Mouse (Mus musculus): ENCODE data around the gene Ubash3a. TPM values are rescaled to one million over a fixed set of nuclear protein-coding genes. Genes with fewer than 3 reads are reported as not detected.

Ubash3a gene
- total RNA-seq, 1 experiment, result 6.7 TPM

DNA sequence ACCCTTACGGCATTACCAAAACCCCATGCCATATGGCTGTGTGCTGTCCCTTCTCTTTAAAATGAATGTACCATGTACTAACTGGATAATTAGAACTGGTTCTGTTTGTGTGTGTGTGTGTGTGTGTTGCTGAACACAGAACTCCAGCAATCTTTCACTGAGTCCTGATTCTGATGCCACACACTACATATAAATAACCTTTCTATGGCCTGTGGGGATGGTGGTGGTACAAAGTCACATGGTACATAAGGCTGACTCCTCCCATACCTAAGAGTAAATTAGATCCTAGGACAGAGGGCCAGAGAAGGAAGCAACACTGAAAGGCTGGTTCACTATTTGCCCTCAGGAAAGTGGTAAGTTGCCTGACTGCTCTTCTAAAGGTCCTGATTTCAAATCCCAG lies 78.8 kb downstream of the Ubash3a start, which contains the start of gene Slc37a1:
TSS of gene Slc37a1 (plus strand) at position 301 of the 400 bp plus-strand sequence.
- Histone ChIP-seq H3K9me3 (ENCODE audit: control insufficient read depth, insufficient read depth, low read depth, low read length) (no peaks in the 10 kb centered on the region), H3K4me1 (ENCODE audit: control insufficient read depth in 2 of 2, insufficient read depth in 2 of 2, low read length in 2 of 2, poor library complexity in 1 of 2) (peaks cover 0 to 33% of the 10 kb centered on the region in 2 experiments; a peak in 2 of 4 replicates), H3K9ac (ENCODE audit: insufficient read depth, low read depth, low read length, poor library complexity, severe bottlenecking) (peak within 1 kb of the TSS; percentile 86), H3K4me3 (ENCODE audit: insufficient read depth in 1 of 2, low read depth in 1 of 2, low read length in 2 of 2, poor library complexity in 1 of 2, severe bottlenecking in 1 of 2) (peak within 1 kb of the TSS; percentile 80 to 97), H3K27ac (ENCODE audit: insufficient read depth, low read depth, low read length, poor library complexity, severe bottlenecking) (no peak within 1 kb of the TSS; the same call in 1 of the 2 replicates), H3K36me3 (ENCODE audit: control insufficient read depth, insufficient read depth, low read length, poor library complexity, severe bottlenecking) (no peaks in the 10 kb centered on the region)
- no peak for DNase-seq (ENCODE audit: low read depth, low spot score)
- in situ Hi-C loops (cut with MboI; ENCODE audit: low sequenced_read_pairs in 2 of 2, unreplicated experiment in 2 of 2), result no loop called here
- TF ChIP-seq CHD2 (IDR thresholded peaks at IDR 0.05; ENCODE audit: low read depth, low read length), result no peak
- TF ChIP-seq HCFC1 (IDR thresholded peaks at IDR 0.05; ENCODE audit: borderline replicate concordance, insufficient read depth, low read length), result no peak
- no peak for TF ChIP-seq ZNF384 (IDR thresholded peaks at IDR 0.05; ENCODE audit: low read depth, low read length)
- TF ChIP-seq MAFK (IDR thresholded peaks at IDR 0.05; ENCODE audit: insufficient read depth, low read depth, low read length), result no peak
- TF ChIP-seq ZC3H11A (IDR thresholded peaks at IDR 0.05; ENCODE audit: borderline replicate concordance, low read depth, low read length), result no peak

DNA sequence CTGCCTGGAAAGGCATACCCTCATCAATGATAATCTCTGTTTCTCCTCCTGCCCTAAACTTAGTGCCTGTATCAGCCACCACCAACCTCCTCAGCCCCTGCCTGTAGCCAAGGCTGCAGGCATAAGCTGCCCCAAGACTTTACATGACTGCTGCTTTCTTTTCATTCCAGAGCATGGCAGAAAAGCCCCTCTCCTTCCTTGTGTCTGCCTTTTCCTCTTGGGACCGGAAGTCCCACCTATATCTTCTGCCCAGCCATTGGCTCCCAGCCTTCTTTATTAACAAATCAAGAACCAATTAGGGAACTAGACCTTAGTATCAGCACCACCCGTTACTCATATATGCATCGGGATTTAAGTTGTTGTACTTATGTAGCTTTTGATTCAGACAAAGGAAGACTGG lies 79.5 kb downstream of the Ubash3a start:
- no peak for TF ChIP-seq CHD2 (IDR thresholded peaks at IDR 0.05; ENCODE audit: low read depth, low read length)
- TF ChIP-seq MAFK (IDR thresholded peaks at IDR 0.05; ENCODE audit: insufficient read depth, low read depth, low read length), result no peak
- no peak for TF ChIP-seq HCFC1 (IDR thresholded peaks at IDR 0.05; ENCODE audit: borderline replicate concordance, insufficient read depth, low read length)
- no peak for TF ChIP-seq ZC3H11A (IDR thresholded peaks at IDR 0.05; ENCODE audit: borderline replicate concordance, low read depth, low read length)
- no peak for TF ChIP-seq ZNF384 (IDR thresholded peaks at IDR 0.05; ENCODE audit: low read depth, low read length)
- Histone ChIP-seq H3K4me3 (ENCODE audit: insufficient read depth in 1 of 2, low read depth in 1 of 2, low read length in 2 of 2, poor library complexity in 1 of 2, severe bottlenecking in 1 of 2) (peak overlapping the region; percentile 80 to 97), H3K4me1 (ENCODE audit: control insufficient read depth in 2 of 2, insufficient read depth in 2 of 2, low read length in 2 of 2, poor library complexity in 1 of 2) (peaks cover 0 to 28% of the 10 kb centered on the region in 2 experiments; a peak in 2 of 4 replicates), H3K9me3 (ENCODE audit: control insufficient read depth, insufficient read depth, low read depth, low read length) (no peaks in the 10 kb centered on the region), H3K27ac (ENCODE audit: insufficient read depth, low read depth, low read length, poor library complexity, severe bottlenecking) (no peak overlapping the region; the same call in 1 of the 2 replicates), H3K36me3 (ENCODE audit: control insufficient read depth, insufficient read depth, low read length, poor library complexity, severe bottlenecking) (no peaks in the 10 kb centered on the region), H3K9ac (ENCODE audit: insufficient read depth, low read depth, low read length, poor library complexity, severe bottlenecking) (peak overlapping the region; percentile 86)
- in situ Hi-C loops (cut with MboI; ENCODE audit: low sequenced_read_pairs in 2 of 2, unreplicated experiment in 2 of 2), result no loop called here
- DNase-seq (ENCODE audit: low read depth, low spot score), result no peak

DNA sequence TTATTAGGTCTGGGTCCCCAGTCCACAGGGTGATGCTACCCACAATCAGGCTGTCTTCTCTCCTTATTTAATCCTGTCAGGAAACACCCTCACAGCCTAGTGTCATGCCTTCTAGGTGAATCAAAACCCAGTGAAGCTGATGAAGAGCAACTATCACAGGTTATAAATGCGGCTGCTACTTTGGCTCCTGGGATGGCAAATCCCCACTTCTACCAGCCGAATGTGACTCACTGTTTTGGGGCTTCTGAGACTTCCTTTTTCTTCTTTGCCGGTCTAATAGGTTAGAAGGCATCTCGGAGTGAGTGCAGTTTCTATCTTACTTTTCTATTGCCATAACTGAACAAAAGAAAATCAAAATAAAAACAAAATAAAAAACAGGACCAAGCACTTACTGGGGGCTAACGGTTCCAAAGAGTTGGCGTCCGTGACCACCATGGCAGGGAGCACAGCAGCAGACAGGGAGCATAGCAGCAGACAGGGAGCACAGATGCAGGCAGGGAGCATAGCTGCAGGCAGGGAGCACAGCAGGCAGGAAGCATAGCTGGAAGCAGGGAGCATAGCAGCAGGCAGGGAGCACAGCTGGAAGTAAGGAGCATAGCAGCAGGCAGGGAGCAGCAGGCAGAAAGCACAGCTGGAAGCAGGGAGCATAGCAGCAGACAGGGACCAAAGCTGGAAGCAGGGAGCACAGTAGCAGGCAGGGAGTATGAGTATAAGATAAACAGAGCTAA lies 81.5 kb downstream of the Ubash3a start:
- Histone ChIP-seq H3K9me3 (ENCODE audit: control insufficient read depth, insufficient read depth, low read depth, low read length) (no peaks in the 10 kb centered on the region), H3K4me3 (ENCODE audit: insufficient read depth in 1 of 2, low read depth in 1 of 2, low read length in 2 of 2, poor library complexity in 1 of 2, severe bottlenecking in 1 of 2) (no peak overlapping the region; a peak in 2 of 4 replicates)
- in situ Hi-C loops (cut with MboI; ENCODE audit: low sequenced_read_pairs in 2 of 2, unreplicated experiment in 2 of 2), result no loop called here

DNA sequence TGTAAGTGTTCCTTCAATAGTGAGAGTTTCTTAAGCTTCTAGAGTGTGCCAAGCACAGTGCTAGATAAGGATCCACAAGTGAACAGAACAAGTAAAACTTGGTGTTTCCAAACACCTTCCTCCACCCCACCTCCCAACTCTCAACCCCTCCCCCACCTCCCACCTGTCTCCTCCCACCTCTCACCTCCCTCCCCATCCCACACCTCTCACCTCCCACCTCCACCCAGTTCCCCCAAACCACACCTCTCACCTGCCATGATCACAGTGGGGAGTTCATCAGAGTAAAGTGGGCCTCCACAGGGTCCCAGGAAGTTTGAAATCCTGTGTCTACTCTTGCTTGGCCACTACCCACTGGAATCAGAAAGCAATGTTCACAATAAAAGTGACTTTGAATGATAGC lies 82.6 kb downstream of the Ubash3a start:
- H3K36me3 ChIP-seq (ENCODE audit: control insufficient read depth, insufficient read depth, low read length, poor library complexity, severe bottlenecking), result no peaks in the 10 kb centered on the region
- in situ Hi-C loops (cut with MboI; ENCODE audit: low sequenced_read_pairs in 2 of 2, unreplicated experiment in 2 of 2), result no loop called here
- H3K27ac ChIP-seq (ENCODE audit: insufficient read depth, low read depth, low read length, poor library complexity, severe bottlenecking), result no peak overlapping the region; the same call in 1 of the 2 replicates
- DNase-seq (ENCODE audit: low read depth, low spot score), result no peak
- H3K9ac ChIP-seq (ENCODE audit: insufficient read depth, low read depth, low read length, poor library complexity, severe bottlenecking), result no peak overlapping the region
- H3K4me3 ChIP-seq (ENCODE audit: insufficient read depth in 1 of 2, low read depth in 1 of 2, low read length in 2 of 2, poor library complexity in 1 of 2, severe bottlenecking in 1 of 2), result no peak overlapping the region
- TF ChIP-seq ZNF384 (IDR thresholded peaks at IDR 0.05; ENCODE audit: low read depth, low read length) (no peak), ZC3H11A (IDR thresholded peaks at IDR 0.05; ENCODE audit: borderline replicate concordance, low read depth, low read length) (no peak), CHD2 (IDR thresholded peaks at IDR 0.05; ENCODE audit: low read depth, low read length) (no peak), HCFC1 (IDR thresholded peaks at IDR 0.05; ENCODE audit: borderline replicate concordance, insufficient read depth, low read length) (no peak), MAFK (IDR thresholded peaks at IDR 0.05; ENCODE audit: insufficient read depth, low read depth, low read length) (no peak)
- peaks cover 4 to 22% of the 10 kb centered on the region in 2 experiments for H3K4me1 ChIP-seq (ENCODE audit: control insufficient read depth in 2 of 2, insufficient read depth in 2 of 2, low read length in 2 of 2, poor library complexity in 1 of 2)
- H3K9me3 ChIP-seq (ENCODE audit: control insufficient read depth, insufficient read depth, low read depth, low read length), result no peaks in the 10 kb centered on the region

More for the DNA sequence above, 81.5 kb downstream of the Ubash3a start:
- no peaks in the 10 kb centered on the region for H3K36me3 ChIP-seq (ENCODE audit: control insufficient read depth, insufficient read depth, low read length, poor library complexity, severe bottlenecking)
- H3K9ac ChIP-seq (ENCODE audit: insufficient read depth, low read depth, low read length, poor library complexity, severe bottlenecking), result peak overlapping the region; percentile 14; the same call in 1 of the 2 replicates
- no peak for TF ChIP-seq CHD2 (IDR thresholded peaks at IDR 0.05; ENCODE audit: low read depth, low read length)
- TF ChIP-seq ZNF384 (IDR thresholded peaks at IDR 0.05; ENCODE audit: low read depth, low read length), result no peak
- TF ChIP-seq ZC3H11A (IDR thresholded peaks at IDR 0.05; ENCODE audit: borderline replicate concordance, low read depth, low read length), result no peak
- no peak for TF ChIP-seq HCFC1 (IDR thresholded peaks at IDR 0.05; ENCODE audit: borderline replicate concordance, insufficient read depth, low read length)
- TF ChIP-seq MAFK (IDR thresholded peaks at IDR 0.05; ENCODE audit: insufficient read depth, low read depth, low read length), result no peak
- no peak for DNase-seq (ENCODE audit: low read depth, low spot score)
- H3K27ac ChIP-seq (ENCODE audit: insufficient read depth, low read depth, low read length, poor library complexity, severe bottlenecking), result no peak overlapping the region
- H3K4me1 ChIP-seq (ENCODE audit: control insufficient read depth in 2 of 2, insufficient read depth in 2 of 2, low read length in 2 of 2, poor library complexity in 1 of 2), result peaks cover 0 to 20% of the 10 kb centered on the region in 2 experiments; a peak in 2 of 4 replicates

Data from ES-E14 (cell line).